8 mouse cellular contexts compared by ENCODE assay signal in the genomic region with DNA sequence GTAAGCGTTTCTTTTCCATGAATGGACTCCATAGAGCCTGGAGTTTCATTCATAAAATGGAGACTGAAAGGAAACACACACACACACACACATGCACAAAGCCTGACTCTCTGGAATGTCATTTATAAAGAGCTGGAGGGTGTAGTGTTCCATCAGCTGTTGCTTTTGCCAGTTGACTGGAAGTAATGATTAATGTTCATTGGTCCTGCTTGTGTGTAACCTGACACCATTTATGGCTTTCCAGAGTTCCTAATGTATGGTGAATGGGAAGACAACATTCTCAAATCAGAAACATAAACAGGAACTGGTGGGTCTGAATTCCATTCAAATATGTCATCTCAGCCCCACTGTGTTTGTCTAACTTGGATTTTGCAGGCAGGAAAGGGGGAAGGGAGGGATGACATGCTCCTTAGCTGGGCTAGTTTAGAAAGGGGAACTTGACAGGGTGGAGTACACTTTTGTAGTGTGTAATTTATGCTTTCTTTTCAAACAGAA.
DNase-seq lines count a peak whose midpoint lies in the region; ATAC-seq and TF ChIP-seq lines count a peak whose summit lies in the region.

No protein-coding gene starts in this region.

- H3K4me3 ChIP-seq in kidney, embryonic 15.5 days (replicated peaks) = no peak overlapping the region
- H3K4me3 ChIP-seq in heart, embryonic 13.5 days = no peak overlapping the region
- H3K4me3 ChIP-seq in limb, embryonic 14.5 days (replicated peaks; ENCODE audit: low read length) = no peak overlapping the region

- no peaks in the 10 kb centered on the region for H3K27me3 ChIP-seq in kidney, embryonic 15.5 days
- H3K27me3 ChIP-seq in heart, embryonic 13.5 days (replicated peaks) = no peaks in the 10 kb centered on the region
- no peaks in the 10 kb centered on the region for H3K27me3 ChIP-seq in limb, embryonic 14.5 days (ENCODE audit: control insufficient read depth, insufficient read depth, low read length)
- H3K27me3 ChIP-seq in splenic B cell, adult 2 months (ENCODE audit: control insufficient read depth, insufficient read depth, low read length, poor library complexity, severe bottlenecking) = no peaks in the 10 kb centered on the region

- no peak overlapping the region for H3K9ac ChIP-seq in kidney, embryonic 15.5 days
- no peak overlapping the region for H3K9ac ChIP-seq in heart, embryonic 13.5 days
- no peak overlapping the region for H3K9ac ChIP-seq in limb, embryonic 14.5 days (ENCODE audit: low read depth, low read length, severe bottlenecking)

- H3K4me1 ChIP-seq in kidney, embryonic 15.5 days = peaks cover 9% of the 10 kb centered on the region; the same call in 1 of the 2 replicates
- H3K4me1 ChIP-seq in heart, embryonic 13.5 days = peaks cover 13% of the 10 kb centered on the region
- peaks cover 8% of the 10 kb centered on the region for H3K4me1 ChIP-seq in limb, embryonic 14.5 days (ENCODE audit: control insufficient read depth, insufficient read depth, low read length)

- peak overlapping the region; percentile 41; the same call in 1 of the 2 replicates for H3K27ac ChIP-seq in kidney, embryonic 15.5 days
- 0 out of 2 replicates have a peak overlapping the region, but pooled peaks have one; percentile 8 for H3K27ac ChIP-seq in heart, embryonic 13.5 days (replicated peaks)
- H3K27ac ChIP-seq in limb, embryonic 14.5 days (replicated peaks; ENCODE audit: low read depth, low read length) = no peak overlapping the region

- whole genome bisulfite sequencing in kidney, embryonic 15.5 days = 14% methylated on average over 1 of the region's 1 CpGs
- WGBS in heart, embryonic 13.5 days = 28% methylated on average over 1 of the region's 1 CpGs
- 0% methylated on average over 1 of the region's 1 CpGs for WGBS in limb, embryonic 14.5 days

- H3K36me3 ChIP-seq in kidney, embryonic 15.5 days = no peaks in the 10 kb centered on the region
- no peaks in the 10 kb centered on the region for H3K36me3 ChIP-seq in heart, embryonic 13.5 days
- H3K36me3 ChIP-seq in limb, embryonic 14.5 days (ENCODE audit: control insufficient read depth, insufficient read depth, low read length) = no peaks in the 10 kb centered on the region
- H3K36me3 ChIP-seq in splenic B cell, adult 2 months (ENCODE audit: control insufficient read depth, insufficient read depth, low read length, poor library complexity, severe bottlenecking) = no peaks in the 10 kb centered on the region

- no peak overlapping the region for H3K4me2 ChIP-seq in kidney, embryonic 15.5 days
- no peak overlapping the region for H3K4me2 ChIP-seq in heart, embryonic 13.5 days
- no peak overlapping the region for H3K4me2 ChIP-seq in limb, embryonic 14.5 days (replicated peaks; ENCODE audit: low read depth, low read length, severe bottlenecking)

- H3K9me3 ChIP-seq in kidney, embryonic 15.5 days (replicated peaks) = no peaks in the 10 kb centered on the region
- H3K9me3 ChIP-seq in heart, embryonic 13.5 days = no peaks in the 10 kb centered on the region
- no peaks in the 10 kb centered on the region for H3K9me3 ChIP-seq in limb, embryonic 14.5 days (ENCODE audit: control insufficient read depth, low read length)

- no peak for DNase-seq in kidney, adult 8-10 months
- DNase-seq in limb, embryonic 14.5 days (ENCODE audit: low spot score) = peak; percentile 85
- DNase-seq in splenic B cell, adult 2 months (ENCODE audit: low read depth, low spot score) = peak; percentile 7
- no peak for DNase-seq in left cerebral cortex, adult 18-20 months (ENCODE audit: low spot score in 2 of 2)
- no peak for DNase-seq in ovary, postnatal 10 days (ENCODE audit: low spot score)
- no peak for DNase-seq in urinary bladder, postnatal 10 days (ENCODE audit: low spot score)

- TF ChIP-seq POLR2A in limb, embryonic 14.5 days (IDR thresholded peaks at IDR 0.05; ENCODE audit: borderline replicate concordance, extremely low read depth, insufficient read depth, insufficient read length) = no peak

- ATAC-seq in kidney, embryonic 15.5 days (replicated peaks; ENCODE audit: low FRiP score) = peak; percentile 99
- ATAC-seq in heart, embryonic 13.5 days (ENCODE audit: extremely low read depth, insufficient number of reproducible peaks, low FRiP score, low TSS enrichment) = no peak
- peak; percentile 96 for ATAC-seq in limb, embryonic 14.5 days (ENCODE audit: low FRiP score, low read depth)

Comparison
In these comparisons a context has a peak if more than half of its experiments do, and no peak if none do; other contexts are left out.
1. DNase-seq: peak in limb, embryonic 14.5 days (single experiment) and splenic B cell, adult 2 months (single experiment); none in kidney, adult 8-10 months (0 of 2), left cerebral cortex, adult 18-20 months (0 of 2), ovary, postnatal 10 days (single experiment) and urinary bladder, postnatal 10 days (single experiment).